Mouse (Mus musculus) erythroblast, embryonic 14.5 days (primary cell): ENCODE measurements around the gene Foxo3.

Source experiments
- GATA1 ChIP-seq: IDR thresholded peaks from 2 replicates; pipeline ENCODE4 v1.6.1; 2012; ENCODE audit warnings: low read length, inconsistent platforms, mixed read lengths
- TAL1 ChIP-seq: IDR thresholded peaks from 3 replicates; pipeline ENCODE4 v1.6.1; 2012; ENCODE audit warnings: low read length, inconsistent platforms, mixed read lengths

DNA sequence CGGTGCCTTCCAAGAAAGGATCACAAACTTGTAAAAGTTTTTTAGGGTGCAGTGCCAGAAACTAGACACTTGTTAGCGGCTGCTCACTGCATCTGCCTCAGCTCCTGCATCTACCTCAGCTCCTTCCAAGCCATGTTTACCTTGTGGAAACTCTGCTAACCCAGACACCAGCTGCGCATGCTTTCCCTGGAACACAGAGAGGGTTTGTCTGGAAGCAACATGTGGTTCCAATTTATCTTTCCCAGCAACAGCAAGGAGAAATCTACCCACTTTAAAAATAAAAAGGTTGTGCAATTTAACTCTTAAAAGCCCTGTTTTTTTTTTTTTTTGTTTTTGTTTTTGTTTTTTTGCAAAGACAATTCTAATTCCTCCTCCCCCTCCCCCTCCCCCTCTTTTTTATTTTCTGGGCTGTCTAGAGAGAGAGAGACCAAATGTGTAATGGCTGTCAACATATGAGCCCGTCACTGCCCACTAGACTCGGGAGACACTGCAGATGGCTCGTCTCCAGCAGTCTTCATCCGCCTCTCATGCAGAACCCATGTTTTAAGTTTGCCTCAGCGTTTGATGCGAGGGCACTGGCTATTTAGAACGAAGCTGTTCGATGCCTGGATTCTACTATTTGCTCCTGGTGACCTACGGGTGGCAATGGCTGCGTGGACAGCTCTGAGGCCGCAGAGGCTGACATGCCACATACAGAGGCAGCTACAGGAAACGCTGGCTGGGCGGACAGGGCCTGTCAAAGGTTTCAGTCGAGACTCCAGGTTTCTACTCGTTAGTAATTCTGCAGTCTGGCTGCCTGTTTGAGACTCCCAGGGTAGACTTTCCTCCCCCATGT is 73.0 kb downstream of the Foxo3 start:
- TF ChIP-seq GATA1 = no peak
- TF ChIP-seq TAL1 = no peak
